Mouse (Mus musculus) limb, embryonic 15.5 days (tissue): ENCODE measurements around the gene Atp6v0a4. TPM values are rescaled to one million over a fixed set of nuclear protein-coding genes. Genes with fewer than 3 reads are reported as not detected.

Experiments
- ATAC-seq: fragments of 200-750 bp; cut with Nextera tagmentation; 2 replicates; pipeline ENCODE4 v1.8.0; 2017; ENCODE audit warnings: low read depth, moderate TSS enrichment; ENCODE audit not compliant: insufficient number of reproducible peaks, low FRiP score, low TSS enrichment
- H3K27ac ChIP-seq: fragments of 300-500 bp; sonication (generic); 2 replicates; pipeline ENCODE4 v1.5.1; 2015; ENCODE audit warnings: moderate library complexity, mild to moderate bottlenecking, inconsistent platforms
- H3K27me3 ChIP-seq: fragments of 300-500 bp; sonication (generic); 2 replicates; pipeline ENCODE4 v1.6.1; 2015; ENCODE audit warnings: inconsistent platforms
- H3K36me3 ChIP-seq: fragments of 300-500 bp; sonication (generic); 2 replicates; pipeline ENCODE4 v1.6.1; 2015; ENCODE audit warnings: inconsistent platforms
- H3K4me1 ChIP-seq: fragments of 300-500 bp; sonication (generic); 2 replicates; pipeline ENCODE4 v1.6.1; 2015; ENCODE audit warnings: inconsistent platforms
- H3K4me2 ChIP-seq: fragments of 300-500 bp; sonication (generic); 2 replicates; pipeline ENCODE4 v1.6.1; 2015; ENCODE audit warnings: mild to moderate bottlenecking, inconsistent platforms
- H3K4me3 ChIP-seq: fragments of 300-500 bp; sonication (generic); 2 replicates; pipeline ENCODE4 v1.5.1; 2015; ENCODE audit warnings: mild to moderate bottlenecking, inconsistent platforms
- H3K9ac ChIP-seq: fragments of 300-500 bp; sonication (generic); 2 replicates; pipeline ENCODE4 v1.6.1; 2015; ENCODE audit warnings: inconsistent platforms
- H3K9me3 ChIP-seq: fragments of 300-500 bp; sonication (generic); 2 replicates; pipeline ENCODE4 v1.6.1; 2016; ENCODE audit warnings: inconsistent platforms
- WGBS: fragments of 180-500 bp; shearing (Covaris S2); methylation state at CpG from one replicate; pipeline ENCODE4 v1.1.7; 2015; 5-methylcytosine and 5-hydroxymethylcytosine counted together
- polyA plus RNA-seq: library from polyadenylated mRNA; unstranded; fragments of >200 nt; fragmentation: Nextera tagmentation; extraction: Ambion mirVana; gene quantifications from 2 replicates; pipeline ENCODE4 v1.2.1, GENCODE M21; 2015

Atp6v0a4 gene
- polyA plus RNA-seq, 1 experiment from 2014 or later = 6.0 TPM

- Histone ChIP-seq H3K36me3 (no peaks in the 10 kb centered on the region), H3K27ac (peak overlapping the region; percentile 70), H3K4me1 (peaks cover 15% of the 10 kb centered on the region), H3K4me2 (no peak overlapping the region), H3K9me3 (no peaks in the 10 kb centered on the region), H3K27me3 (no peaks in the 10 kb centered on the region), H3K4me3 (no peak overlapping the region), H3K9ac (no peak overlapping the region)
- ATAC-seq = no peak
- 23% methylated on average over 7 of the region's 7 CpGs for WGBS
Observed at GRCm38 (mm10) chr6:38031924-38032540, 92.4 kb downstream of the Atp6v0a4 start.

DNA sequence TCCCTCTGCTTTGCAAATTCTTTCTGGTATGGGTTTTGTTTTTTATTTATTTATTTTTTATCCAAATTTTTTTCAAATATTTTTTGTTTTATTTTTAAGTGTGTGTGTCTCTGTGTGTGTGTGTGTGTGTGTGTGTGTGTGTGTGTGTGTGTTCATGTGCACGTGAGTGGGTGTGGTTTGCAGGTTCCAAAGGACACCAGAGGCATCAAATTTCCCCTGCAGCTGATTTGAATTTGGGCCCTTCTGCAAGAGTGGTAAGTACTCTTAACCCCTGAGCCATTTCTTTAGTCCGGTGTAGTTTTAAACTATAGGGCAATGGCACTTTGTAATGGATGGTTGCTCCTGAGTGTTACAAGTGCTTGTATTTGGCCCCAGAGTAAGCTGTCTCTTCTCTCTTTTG, 96.2 kb downstream of the Atp6v0a4 start:
- no peaks in the 10 kb centered on the region for H3K9me3 ChIP-seq
- H3K27ac ChIP-seq = no peak overlapping the region
- WGBS = 25% methylated on average over 2 of the region's 2 CpGs

DNA sequence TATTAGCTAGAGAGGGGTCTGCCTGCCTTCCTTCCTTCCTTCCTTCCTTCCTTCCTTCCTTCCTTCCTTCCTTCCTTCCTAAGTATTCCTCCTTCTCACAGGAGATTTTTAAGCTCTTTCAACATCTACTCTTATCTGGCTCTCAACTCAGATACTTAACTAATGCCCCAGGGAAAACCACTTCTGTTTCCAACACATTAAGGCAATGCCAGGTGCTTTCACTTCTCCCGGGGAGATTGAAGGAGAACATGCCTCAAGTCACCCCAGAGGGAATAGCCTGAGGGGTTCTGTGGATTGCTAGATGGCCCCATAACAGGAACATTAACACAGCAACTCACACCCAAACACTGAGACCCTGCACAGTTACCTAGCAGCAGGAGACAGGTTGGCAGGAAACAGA, 96.6 kb downstream of the Atp6v0a4 start:
- Histone ChIP-seq H3K36me3 (no peaks in the 10 kb centered on the region), H3K9ac (no peak overlapping the region), H3K4me3 (no peak overlapping the region), H3K9me3 (no peaks in the 10 kb centered on the region), H3K4me1 (peaks cover 12% of the 10 kb centered on the region), H3K4me2 (no peak overlapping the region), H3K27ac (no peak overlapping the region), H3K27me3 (no peaks in the 10 kb centered on the region)
- no peak for ATAC-seq
- 5% methylated on average over 1 of the region's 1 CpGs for WGBS

More for the DNA sequence above, 96.2 kb downstream of the Atp6v0a4 start:
- no peak for ATAC-seq
- Histone ChIP-seq H3K9ac (no peak overlapping the region), H3K36me3 (no peaks in the 10 kb centered on the region), H3K4me1 (peaks cover 12% of the 10 kb centered on the region), H3K27me3 (no peaks in the 10 kb centered on the region), H3K4me2 (no peak overlapping the region), H3K4me3 (no peak overlapping the region)

DNA sequence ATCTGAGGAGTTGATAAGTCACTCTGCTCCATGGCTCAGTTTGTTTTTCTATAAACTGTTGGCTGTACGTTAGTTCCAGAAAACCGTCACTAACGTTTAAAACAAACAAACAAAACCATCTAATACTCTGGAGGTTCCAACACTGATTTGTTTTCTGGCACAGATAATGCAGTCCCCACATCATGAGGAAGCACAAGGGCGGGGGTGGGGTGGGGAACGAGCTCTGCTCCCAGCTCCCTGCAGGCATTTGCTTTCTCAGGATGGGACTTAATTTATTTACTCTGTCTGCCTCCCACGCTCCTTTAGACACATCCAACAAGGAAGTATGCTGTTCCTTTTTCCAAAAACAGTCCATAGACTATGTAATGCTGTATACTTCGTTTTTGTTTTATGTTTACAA, 101.1 kb downstream of the Atp6v0a4 start:
- no peaks in the 10 kb centered on the region; the same call in 1 of the 2 replicates for H3K4me1 ChIP-seq
- no peaks in the 10 kb centered on the region for H3K9me3 ChIP-seq
- no peak for ATAC-seq
- H3K27me3 ChIP-seq = no peaks in the 10 kb centered on the region
- no peaks in the 10 kb centered on the region for H3K36me3 ChIP-seq
- no peak overlapping the region for H3K4me3 ChIP-seq
- no peak overlapping the region for H3K27ac ChIP-seq
- 36% methylated on average over 7 of the region's 7 CpGs for WGBS
- H3K4me2 ChIP-seq = no peak overlapping the region
- no peak overlapping the region for H3K9ac ChIP-seq

- H3K27me3 ChIP-seq = no peaks in the 10 kb centered on the region
- 72% methylated on average over 7 of the region's 7 CpGs for WGBS
- no peak overlapping the region for H3K4me2 ChIP-seq
- no peaks in the 10 kb centered on the region for H3K4me1 ChIP-seq
- H3K4me3 ChIP-seq = no peak overlapping the region
- ATAC-seq = no peak
- no peak overlapping the region for H3K9ac ChIP-seq
- no peaks in the 10 kb centered on the region for H3K9me3 ChIP-seq
- no peaks in the 10 kb centered on the region for H3K36me3 ChIP-seq
- no peak overlapping the region for H3K27ac ChIP-seq
Observed at GRCm38 (mm10) chr6:38021406-38021805, 103.0 kb downstream of the Atp6v0a4 start.

DNA sequence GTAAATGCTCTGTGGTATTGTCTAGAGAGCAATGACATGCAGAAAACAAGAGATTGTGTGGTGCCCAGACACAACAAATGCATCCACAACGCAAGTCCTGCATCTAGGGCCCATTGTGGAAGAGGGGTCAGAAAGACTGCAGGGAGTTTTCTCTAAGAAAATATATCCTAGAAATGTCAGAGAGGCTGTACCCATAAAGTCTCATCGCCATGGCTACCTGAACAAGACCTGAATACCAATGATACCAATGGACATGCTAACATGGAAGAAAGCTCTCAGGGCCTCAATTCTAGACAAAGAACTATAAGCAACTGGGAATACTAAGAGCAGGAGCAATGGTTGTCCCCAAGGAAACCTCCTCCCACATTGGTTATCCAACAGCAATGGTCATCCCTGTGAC, 111.6 kb downstream of the Atp6v0a4 start:
- WGBS = 92% methylated on average over 2 of the region's 2 CpGs
- Histone ChIP-seq H3K36me3 (no peaks in the 10 kb centered on the region), H3K27me3 (no peaks in the 10 kb centered on the region), H3K4me2 (no peak overlapping the region), H3K4me3 (no peak overlapping the region), H3K27ac (no peak overlapping the region), H3K4me1 (no peaks in the 10 kb centered on the region), H3K9ac (no peak overlapping the region), H3K9me3 (no peaks in the 10 kb centered on the region)
- ATAC-seq = no peak

DNA sequence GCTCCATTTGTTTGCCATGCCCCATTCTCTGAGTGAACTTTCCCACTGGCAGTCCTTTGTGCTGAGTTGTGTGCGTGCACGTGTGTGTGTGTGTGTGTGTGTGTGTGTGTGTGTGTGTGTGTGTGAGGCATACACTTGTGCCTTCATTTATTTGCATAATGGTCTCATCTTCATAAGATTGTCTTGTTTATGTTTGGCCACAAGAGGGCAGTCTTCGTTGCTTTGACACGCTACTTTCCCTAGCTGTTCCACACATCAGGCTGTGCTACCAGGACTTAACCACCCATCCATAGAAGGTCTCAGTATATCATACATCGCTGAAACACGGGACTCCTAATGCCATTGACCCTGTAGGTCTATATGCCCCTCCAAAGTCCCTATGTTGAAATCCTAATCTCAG, 116.9 kb downstream of the Atp6v0a4 start:
- H3K9ac ChIP-seq = no peak overlapping the region
- no peaks in the 10 kb centered on the region for H3K4me1 ChIP-seq
- no peak overlapping the region for H3K4me2 ChIP-seq
- no peak for ATAC-seq
- no peak overlapping the region for H3K27ac ChIP-seq
- H3K36me3 ChIP-seq = no peaks in the 10 kb centered on the region
- H3K27me3 ChIP-seq = no peaks in the 10 kb centered on the region
- H3K9me3 ChIP-seq = no peaks in the 10 kb centered on the region
- 11% methylated on average over 6 of the region's 6 CpGs for WGBS
- H3K4me3 ChIP-seq = no peak overlapping the region

Other genes starting within 250 kb of the Atp6v0a4 start
- 1.3 and 1.8 TPM in 2 replicates for gene Svopl, start 77.6 kb downstream of the Atp6v0a4 start, polyA plus RNA-seq
- gene Tmem213, start 15.3 kb downstream of the Atp6v0a4 start, polyA plus RNA-seq = 1.5 and 3.1 TPM in 2 replicates
- gene D630045J12Rik, start 129.4 kb upstream of the Atp6v0a4 start, polyA plus RNA-seq = 3.9 and 4.9 TPM in 2 replicates
- 8.7 and 11.0 TPM in 2 replicates for gene Zc3hav1l, start 174.7 kb upstream of the Atp6v0a4 start, polyA plus RNA-seq
- gene Zc3hav1, start 230.0 kb upstream of the Atp6v0a4 start, polyA plus RNA-seq = 7.5 and 8.1 TPM in 2 replicates